Mouse (Mus musculus): ENCODE results near the gene Hsd17b13.
A peak's percentile ranks its signal among the peaks of the same experiment; 100 is the strongest.
"Not testable (repeated sequence)": the region's sequence is repeated elsewhere in the genome, so short reads cannot be mapped to it uniquely, and the experiment has no call there.

Hsd17b13 gene

GRCm38 (mm10) chr5:103980705-103981560, 3.7 kb upstream of the Hsd17b13 start:
- no peak for DNase-seq (ENCODE audit: low spot score)

- no peak for DNase-seq (ENCODE audit: low spot score)
Observed at GRCm38 (mm10) chr5:103977907-103978570, 829 bp upstream of the Hsd17b13 start.

DNA sequence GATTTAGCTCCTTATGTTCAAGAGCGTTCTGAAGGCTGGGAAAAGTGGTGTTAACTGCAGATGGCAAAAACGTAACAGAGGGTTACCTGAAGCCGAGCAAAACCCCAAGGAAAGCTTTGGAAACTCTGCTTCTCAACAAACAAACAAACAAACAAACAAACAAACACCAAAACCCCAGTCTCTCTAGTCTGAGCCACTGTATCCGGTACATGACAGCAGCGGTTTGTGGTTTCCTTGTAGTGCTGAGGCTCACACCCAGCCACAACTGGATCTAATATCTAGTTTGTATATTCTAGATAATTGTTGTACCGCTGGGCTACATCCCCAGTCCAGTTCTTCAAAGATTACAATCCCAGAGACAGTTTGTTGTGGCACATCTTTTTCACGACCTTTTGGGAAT, 1.5 kb downstream of the Hsd17b13 start:
- DNase-seq (ENCODE audit: low spot score), result no peak

DNA sequence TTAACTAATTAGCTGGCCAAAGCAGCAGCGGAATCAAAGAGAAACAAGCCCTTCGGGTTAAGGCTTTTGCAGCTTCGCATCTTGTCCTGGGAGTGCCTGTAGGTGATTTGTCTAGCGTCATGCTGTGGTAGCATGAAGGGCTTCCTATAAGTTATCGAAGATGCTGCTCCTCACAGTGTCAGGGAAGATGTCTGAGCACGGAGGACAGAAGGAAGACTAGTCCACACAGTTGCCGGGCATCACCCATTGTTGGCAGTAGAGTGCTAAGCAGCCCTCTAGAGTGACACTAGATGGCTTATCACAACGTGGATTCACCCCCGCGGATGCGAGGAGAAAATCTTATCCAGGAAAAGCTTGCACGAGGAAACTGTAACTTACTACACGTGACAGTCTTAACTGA, 4.4 kb downstream of the Hsd17b13 start:
- DNase-seq (ENCODE audit: low spot score), result no peak

GRCm38 (mm10) chr5:103972379-103972778, 4.8 kb downstream of the Hsd17b13 start:
- no peak for DNase-seq (ENCODE audit: low spot score)

- DNase-seq (ENCODE audit: low spot score), result no peak
Observed at GRCm38 (mm10) chr5:103971051-103971450, 6.2 kb downstream of the Hsd17b13 start.

DNA sequence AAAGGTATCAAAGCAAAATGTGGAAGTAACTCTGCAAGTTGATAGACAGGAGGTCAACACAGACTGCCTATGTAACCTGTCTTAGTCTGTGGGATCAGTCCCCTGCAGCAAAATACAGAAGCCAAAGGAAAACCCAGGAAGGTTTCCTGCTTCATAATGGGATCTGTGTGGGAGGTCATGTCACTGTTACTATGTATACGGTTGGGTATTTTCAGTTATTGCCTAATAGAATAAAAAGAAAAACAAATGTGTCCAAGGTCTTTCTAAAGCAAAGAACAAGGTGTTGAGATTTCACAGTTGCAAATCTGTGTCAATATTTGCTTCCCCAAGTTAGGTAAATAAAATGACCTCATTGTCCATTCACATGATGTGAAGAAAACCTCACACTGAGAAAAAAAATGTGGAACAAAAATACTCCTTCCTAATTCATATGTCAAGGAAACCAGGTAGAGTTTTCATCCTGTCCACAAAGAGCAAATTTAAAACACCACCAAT, 14.2 kb downstream of the Hsd17b13 start:
- no peak for DNase-seq (ENCODE audit: low spot score)

DNA sequence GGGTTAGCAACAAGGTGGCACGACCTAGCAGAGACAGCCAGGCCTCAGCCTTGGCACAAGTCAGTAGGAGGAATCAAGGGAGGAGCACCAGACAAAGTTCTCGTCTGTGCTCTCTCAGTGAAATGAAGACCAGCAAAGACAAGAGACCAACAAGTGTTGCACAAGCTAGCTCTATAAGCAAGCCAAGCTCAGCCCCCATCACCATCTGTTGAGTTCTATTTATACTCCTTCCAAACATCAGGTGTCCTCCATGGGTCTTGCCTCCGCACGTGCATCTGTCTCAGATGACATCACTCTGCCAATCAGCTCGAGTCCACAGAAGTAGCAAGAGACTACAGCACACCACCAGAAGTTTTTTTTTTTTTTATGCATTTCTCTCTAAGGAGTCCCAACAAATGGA, 22.6 kb downstream of the Hsd17b13 start:
- no peak for DNase-seq (ENCODE audit: low spot score)

DNA sequence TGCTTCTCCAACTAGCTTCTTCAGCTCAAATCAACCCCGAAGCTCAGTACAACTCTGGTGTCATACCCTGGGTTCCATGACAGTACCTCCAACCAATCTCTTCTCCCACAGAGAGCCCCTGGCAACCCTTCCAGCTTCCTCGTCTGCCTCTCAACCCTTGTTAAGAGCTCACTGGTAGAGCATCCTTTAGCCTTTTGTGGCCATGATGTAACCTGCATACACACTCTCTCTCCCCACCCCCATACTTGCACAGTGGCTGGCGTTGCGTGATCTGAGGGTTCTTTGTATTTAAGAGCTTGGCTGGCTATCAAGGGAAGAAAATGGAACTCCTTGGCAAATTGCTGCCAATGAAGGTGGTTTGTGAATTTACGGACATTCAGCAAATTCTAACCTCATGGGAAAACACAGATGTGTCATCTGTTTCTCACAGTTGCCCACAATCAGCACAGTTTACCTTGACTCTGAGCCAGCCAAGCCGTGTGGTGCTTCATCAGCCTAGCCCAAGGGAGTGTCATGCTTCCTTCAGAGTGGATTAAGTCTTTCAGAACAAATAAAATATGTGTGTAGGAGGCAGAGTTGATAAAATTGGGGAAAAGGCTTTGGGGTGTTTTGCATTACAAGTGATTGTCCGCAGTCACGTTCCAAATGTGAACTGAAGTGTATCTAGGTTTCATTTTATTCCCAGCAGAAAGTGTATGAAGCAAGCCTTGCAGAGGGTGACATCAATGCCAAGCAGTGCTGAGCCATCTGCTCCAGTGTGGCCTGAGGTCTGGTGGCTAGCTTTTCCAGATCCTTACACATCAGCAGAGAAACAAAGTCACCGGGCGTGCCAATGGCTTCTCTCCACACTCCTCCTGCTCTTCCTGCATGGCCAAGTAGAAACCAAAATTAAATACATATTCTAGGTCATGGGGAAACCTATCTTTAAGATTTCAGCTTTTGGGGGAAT, 23.8 kb downstream of the Hsd17b13 start:
- no peak for DNase-seq (ENCODE audit: low spot score)

- DNase-seq (ENCODE audit: low spot score), result not testable (repeated sequence)
Observed at GRCm38 (mm10) chr5:103950138-103950537, 27.1 kb downstream of the Hsd17b13 start.

GRCm38 (mm10) chr5:103943183-103943582, 34.0 kb downstream of the Hsd17b13 start:
- DNase-seq (ENCODE audit: low spot score), result no peak

- no peak for DNase-seq (ENCODE audit: low spot score)
Observed at GRCm38 (mm10) chr5:103939856-103940255, 37.4 kb downstream of the Hsd17b13 start.

DNA sequence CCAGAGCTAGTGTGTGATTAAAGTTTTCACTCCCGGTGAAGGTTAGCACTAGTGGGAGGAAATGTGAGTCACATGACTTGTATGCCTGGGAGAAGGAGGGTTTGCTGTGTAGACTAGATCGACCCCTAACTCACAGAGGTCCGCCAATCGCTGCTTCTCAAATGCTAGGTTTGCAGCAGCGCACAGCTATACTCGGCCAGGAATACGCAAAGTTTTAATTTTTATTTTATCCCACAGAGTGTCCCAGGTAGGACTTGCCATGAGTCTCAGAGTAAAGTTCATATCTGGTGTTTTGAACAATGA, 37.9 kb downstream of the Hsd17b13 start:
- DNase-seq (ENCODE audit: low spot score), result no peak

GRCm38 (mm10) chr5:103938547-103939349, 38.5 kb downstream of the Hsd17b13 start:
- DNase-seq (ENCODE audit: low spot score), result no peak

GRCm38 (mm10) chr5:103936906-103937589, 40.2 kb downstream of the Hsd17b13 start:
- no peak for DNase-seq (ENCODE audit: low spot score)

DNA sequence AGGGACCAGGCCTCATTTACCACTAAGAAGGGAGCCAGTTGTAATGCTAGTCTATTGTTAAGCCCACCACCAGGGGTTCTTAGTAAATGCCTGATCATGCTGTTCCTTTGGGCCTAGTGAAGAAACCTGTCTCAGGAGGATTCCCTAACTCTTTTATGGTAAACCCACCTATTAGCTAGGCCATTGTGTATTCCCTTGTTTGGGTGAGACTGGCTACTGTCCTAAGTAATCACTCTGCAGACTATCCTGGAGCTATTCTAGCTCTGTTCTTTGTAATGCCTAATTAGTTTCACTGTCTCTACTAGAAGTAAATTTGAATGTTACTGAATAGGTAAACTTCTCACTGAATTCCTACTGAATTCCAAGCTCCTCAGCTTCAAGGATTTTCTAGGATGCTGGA, 45.3 kb downstream of the Hsd17b13 start:
- not testable (repeated sequence) for DNase-seq (ENCODE audit: low spot score)

DNA sequence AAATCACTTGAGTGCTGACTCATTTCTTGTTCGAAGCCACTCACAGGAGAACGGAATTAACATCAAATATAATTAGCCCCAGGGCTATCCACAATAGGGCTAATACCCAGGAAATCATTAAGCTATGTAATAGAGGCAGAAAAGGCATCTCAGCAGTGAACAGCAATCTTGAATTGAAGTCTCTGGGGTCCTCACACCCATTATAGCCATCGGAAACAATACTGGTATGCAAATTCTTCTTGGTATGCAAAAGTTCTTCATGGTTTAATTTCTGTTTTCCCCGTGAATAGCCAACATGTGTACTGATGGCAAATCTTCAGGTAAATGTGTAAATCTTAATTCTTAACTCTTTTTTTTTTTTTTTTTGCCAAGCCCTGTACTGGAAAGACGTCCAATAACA, 46.7 kb downstream of the Hsd17b13 start:
- DNase-seq (ENCODE audit: low spot score), result no peak

GRCm38 (mm10) chr5:103928196-103928550, 49.0 kb downstream of the Hsd17b13 start:
- DNase-seq (ENCODE audit: low spot score), result no peak

DNA sequence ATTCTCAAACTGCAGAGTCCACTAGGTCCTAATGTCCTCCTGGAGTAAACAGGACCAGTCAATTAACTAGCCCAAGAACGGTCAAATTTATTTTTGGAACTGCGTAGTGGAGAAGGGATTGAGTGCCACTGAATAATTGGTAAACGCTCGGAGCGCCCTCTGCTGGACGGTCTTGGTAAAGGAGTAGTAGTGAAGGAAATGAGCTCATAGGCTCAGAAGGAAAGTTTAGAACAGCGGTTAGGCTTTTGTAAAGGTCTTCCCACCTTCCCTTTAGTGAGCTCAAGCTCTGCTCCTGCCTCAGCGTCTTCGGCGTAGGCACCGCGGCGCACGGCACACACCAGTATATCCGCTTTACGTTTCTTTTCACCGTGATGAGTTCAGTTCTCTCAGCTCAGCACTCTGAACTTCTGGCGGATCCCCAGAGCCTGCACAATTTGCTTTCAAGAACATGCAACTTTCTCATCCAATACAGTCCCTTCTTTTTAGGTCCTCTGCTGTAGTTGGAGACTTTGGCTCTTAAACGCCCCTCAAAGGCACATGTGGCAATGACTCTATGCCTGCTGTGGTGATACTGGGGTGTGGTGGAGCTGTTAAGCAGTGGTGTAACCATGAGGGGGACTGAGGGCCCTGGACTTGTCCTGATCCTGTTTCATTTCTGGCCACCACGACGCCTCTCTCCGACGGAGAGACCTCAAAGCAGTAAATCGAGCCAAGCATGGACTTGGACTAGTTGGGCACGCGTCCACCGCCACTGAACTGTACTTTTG, 49.6 kb downstream of the Hsd17b13 start:
- peak; percentile 74 for DNase-seq (ENCODE audit: low spot score)

- peak; percentile 26 for DNase-seq (ENCODE audit: low spot score)
Observed at GRCm38 (mm10) chr5:103926398-103926797, 50.8 kb downstream of the Hsd17b13 start.

Data from spleen, adult 12 weeks (tissue).